Mouse (Mus musculus) MN1 (cell line): Measurements from ENCODE around the gene Trim14.

Experiments
- DNase-seq: peaks from one replicate; pipeline ENCODE4 v3.0.0-alpha.2; 2016; ENCODE audit warnings: low spot score

Gene Trim14

DNA sequence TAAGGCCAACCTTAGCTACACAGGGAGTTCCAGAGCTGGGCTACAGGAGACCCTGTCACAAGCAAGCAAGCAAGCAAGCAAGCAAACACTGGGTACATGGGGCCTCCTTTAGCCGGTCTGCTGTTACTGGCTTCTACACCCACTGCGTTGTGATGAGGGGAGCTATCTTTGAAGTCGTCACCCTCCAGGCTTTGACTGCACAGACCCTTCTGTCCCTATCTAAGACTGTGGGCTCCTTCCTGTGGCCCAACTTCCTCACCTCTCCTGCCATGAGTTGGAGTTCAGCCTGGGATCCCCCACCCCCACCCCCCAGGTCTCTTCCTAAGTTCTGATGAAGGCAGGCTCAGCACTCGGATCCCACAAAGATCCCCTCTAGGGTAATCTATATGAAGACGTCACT lies 26.1 kb upstream of the Trim14 start:
- no peak for DNase-seq

DNA sequence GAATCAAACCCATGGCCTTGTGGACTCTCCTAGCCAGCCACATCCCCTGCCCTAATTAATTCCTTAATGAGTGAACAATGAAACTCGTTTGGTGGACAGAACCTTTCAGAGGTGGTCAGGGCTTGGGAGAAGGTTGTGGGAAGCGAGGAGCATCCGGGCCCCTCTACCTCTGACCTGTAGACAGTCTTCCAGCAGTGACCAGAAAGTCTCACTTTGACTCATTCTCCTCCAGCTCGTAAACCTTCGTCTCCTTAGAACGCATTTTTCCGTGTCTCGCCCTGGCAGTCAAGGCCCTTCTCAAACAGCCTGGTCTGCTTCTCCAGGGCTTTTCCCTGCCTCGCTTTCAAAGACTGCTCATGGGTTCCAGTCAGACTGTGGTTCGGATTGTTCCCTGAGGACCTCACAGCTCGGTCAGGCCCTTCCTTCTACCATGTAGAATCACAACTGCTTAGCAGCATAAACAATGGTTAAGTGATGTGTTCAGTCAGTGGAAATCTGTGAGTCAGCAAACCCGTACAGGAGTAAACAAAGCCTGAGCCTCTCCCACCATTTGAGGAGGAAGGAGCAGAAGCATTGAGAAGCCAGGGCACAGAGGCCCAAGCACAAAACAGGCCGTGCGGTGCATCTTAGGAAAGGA lies 24.2 kb upstream of the Trim14 start:
- DNase-seq: no peak

DNA sequence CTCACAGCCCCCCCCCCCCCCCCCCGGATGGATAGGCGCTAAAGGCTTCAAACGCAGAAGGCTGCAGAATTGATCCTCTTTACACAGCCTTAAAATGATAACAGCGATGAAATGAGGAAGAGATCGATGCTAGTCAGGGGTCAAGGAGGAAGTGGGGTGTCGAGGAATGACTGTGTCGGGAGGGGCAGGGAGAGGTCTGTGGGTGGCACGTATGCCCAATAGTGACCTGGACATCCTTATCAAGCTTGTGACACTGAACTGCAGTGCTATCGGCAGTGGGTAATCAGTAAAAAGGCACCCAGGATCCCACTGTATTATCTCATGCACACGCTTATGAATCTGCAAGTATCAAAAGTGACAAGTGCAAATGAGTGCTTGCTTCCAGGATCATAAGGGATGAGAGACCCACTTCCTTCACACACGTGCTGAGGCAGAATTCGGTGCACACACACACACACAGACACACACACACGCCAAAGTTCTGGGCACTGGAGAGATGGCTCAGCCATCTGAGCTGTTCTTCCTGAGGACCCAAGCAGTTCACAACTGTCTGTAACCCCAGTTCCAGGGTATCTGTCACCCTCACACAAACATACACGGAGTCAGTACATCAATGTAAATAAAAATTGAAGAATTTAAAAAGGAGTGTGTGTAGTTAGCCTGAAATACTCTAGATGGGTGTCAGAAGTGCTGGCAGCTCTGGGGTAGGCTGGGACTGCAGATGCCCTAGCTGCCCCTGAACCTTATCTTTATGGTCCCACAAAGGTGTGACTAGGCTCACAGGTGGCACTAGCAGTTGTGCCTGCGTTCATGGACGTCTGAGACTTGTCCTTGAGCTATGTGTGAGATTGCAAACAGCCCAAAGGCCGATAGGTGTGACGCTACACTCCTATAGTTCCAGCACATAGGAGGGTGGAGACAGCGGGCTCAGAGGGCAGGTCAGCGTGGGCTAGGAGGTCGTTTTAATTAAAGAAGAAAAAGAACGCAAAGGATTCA lies 23.0 kb upstream of the Trim14 start:
- no peak for DNase-seq

DNA sequence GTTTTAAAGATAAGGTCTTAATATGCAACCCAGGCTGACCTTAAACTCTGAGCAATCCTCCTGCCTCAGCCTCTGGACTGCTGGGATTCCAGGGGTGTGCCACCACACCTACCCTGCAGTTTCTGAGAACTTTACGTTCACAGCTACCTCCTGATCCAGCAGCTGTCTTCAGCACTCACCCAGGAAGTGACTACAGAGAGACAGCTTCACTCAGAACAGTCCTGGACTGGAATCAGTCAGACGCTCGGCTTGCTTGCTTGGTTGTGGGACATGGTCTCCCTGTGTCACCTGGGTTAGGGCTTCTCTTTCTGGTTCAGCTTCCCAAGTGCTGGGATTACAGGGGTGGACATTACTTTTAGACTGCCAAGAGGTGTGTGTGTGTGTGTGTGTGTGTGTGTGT lies 21.0 kb upstream of the Trim14 start:
- no peak for DNase-seq

DNA sequence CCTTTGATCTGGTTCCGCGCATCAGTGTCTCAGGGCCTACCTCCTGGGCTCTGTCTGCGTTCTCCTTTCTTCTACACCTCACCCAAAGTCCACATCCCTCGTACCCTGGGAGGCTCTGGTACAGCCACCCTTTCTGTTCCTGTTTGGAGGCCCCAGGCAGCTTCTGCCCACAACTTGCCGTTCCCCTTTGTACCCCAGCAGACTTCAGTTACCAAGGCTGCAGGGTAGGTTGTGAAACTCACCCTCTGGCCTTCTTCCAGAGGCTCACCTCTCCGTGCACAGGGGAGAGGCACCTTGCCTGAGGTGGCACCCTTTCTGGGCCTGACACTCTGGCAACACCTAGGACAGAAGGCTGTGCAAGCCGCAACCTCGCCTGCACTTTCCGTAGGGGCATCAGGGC lies 19.8 kb upstream of the Trim14 start:
- no peak for DNase-seq

DNA sequence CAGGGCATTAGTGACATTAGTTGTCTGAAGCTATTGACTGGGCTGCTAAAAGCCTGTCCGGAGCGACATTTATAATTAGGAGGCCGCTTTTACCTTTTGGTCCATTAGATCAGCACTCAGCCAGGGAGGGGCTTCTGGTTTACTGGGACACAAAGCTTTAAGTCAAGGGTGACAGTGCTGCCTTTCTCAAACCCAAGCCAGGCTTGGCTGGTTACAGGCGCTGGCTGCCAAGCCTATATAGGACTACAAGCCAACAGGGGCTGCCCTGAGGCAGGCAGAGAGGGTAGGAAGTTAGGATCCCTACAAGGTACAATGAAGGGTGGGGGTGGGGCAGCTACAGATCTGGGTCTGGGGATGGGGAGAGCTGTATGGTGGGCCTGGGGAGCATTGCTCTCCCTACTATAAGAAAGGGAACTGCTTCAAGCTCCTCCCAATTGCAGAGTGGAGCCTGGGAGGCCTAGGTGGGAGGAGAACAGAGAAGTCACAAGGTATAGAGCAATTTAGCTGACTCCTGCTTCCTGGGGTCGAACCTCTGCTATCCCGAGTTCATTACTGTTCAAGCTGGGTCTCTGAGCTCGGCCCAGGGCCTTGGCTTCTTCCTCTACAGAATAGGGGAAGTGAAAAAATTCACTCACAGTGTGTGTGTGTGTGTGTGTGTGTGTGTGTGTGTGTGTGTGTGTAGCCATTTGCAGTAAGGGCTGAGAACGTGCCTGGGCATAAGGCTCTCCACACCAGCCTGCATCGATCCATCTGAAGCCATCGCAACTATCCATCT lies 18.5 kb upstream of the Trim14 start:
- no peak for DNase-seq

DNA sequence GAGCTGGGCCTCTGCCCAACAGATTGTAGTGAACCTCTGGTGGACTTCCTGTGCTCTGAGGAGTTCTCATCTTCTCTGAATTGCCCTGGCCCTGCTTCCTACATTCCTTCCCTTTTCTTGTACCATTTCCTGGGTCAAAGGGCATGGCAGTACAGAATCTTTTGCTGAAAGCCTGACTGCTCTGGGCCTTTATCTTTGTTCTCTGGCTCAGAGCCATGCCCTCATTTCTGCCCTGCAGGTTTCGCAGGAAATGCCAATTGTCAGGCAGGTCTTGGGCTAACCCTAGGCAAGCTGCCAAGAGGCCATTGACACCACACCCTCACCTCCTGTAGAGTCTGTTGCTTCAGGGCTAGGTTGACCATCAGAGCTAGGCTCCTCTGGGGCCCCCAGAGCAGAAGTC lies 17.9 kb upstream of the Trim14 start:
- peak; percentile 70 for DNase-seq

DNA sequence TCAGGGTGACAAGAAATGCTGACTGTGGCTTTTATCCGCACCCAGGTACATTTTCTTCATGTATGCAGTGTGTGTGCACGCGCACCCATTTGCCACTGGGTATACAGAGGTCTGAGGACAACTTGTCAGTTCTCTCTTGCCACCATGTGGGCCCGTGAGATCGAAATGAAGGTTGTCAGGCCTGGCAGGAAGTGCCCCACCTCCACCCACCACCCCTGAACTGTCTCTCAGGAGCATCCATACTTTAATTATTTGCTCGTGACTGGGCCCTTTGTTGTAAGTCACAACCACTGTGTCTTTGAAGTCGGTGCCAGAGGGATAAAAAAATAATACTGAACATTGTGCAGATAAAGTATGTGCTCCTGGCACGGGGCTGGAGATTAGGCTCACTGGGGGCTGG lies 14.5 kb upstream of the Trim14 start:
- DNase-seq: no peak

DNA sequence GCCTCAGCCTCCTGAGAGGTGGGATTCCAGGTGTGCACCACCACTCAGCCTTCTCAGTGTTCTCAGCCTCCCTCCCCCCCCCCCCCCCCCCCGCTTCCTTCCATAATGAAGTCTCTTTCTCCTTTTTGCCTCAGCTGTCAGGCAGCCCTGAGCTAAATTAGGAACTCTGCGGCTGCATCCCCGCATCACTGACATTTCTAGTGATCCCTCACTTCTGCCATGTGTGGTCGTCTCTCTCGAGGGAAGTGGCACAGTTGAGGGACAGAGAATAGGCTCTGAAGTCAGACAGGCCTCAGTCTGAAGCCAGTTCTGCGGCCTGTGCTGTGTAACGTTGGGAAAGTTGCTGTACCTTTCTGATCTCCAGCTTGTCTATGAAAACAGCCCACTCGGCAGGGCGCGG lies 14.0 kb upstream of the Trim14 start:
- no peak for DNase-seq

DNA sequence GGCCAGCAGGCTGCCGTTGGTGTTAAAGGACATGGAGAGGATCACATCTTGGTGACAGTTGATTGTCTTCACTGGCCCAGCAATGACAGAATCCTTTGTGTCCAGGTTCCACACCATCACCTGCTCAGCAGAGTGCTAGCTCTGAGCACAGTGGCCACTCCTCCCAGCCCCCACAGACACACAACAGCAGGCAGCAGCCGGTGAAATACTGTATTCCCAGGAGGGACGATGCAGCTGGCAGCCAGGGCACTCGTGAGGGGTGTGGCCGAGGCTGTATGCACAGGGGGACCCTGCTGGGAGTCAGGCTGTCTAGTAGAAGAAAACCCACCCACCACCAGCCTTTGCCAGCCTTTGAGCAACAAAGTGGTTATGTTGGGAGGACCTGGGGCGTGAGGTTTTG lies 10.8 kb upstream of the Trim14 start:
- DNase-seq: peak; percentile 66

DNA sequence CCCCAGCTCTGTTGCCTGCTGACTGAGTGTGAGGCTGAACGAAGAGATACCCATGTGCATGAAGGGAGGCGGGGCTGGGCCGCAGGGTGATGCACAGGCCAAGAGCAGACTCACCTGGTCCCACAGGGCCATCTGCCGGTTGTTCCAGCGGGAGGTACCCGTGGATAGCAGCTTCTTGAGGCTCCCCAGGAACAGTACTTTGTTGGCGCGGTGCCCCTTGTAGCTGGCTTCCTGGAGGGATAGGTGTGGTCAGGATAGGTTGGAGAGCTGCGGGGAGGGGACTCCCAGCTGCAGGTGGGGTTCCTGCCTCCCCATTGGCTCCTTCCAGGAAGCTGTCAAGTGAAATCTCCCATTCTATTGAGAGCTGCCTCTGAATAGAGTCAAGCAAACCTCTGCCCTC lies 9.6 kb upstream of the Trim14 start:
- no peak for DNase-seq

DNA sequence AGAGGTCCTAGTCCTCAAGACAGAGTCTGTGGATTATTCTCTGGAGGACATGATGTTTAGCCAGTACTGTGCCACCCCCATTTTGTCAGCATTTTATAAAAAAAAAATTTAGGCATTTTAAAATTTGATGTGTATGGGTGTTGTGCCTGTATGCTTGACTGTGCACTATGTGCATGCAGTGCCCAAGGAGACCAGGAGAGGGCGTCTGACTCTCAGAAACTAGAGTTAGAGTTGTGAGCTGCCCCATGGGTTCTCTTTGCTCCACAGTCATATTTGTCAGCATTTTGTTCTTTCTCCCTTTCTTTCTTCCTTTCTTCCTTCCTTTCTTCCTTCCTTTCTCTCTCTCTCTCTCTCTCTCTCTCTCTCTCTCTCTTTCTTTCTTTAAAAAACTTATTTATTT lies 8.4 kb upstream of the Trim14 start:
- no peak for DNase-seq

DNA sequence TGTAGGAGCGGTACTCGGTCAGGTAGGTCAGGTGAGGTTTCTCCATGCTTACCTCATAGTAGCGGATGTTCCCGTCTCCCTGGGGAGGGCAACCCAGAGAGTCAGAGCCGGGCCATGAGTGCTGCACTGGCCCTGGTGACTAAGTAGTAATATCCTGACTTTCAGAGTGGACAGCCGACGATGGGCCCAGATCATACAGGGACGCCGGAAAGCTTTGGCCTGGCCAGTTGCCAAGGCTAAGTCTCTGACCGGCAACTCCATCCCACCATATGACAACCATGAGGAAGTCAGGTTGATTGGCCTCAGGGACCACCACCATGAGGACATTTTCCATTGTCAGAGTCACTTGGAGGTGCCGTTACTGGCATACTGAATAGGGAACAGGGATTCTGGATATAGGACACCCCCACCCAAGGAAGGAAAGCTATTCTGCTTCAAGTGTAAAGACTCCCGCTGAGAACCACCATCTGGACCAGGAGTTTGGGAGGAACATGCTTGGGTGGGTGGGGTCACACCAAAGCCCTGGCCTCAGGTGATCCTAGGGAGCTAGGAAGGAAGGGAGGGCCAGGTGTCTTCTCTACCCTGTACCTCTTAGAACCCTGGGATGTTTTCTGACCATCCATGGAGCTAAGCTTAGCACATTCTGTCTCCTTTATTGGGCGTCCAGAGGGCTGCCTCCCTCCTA lies 7.6 kb upstream of the Trim14 start:
- DNase-seq: no peak

DNA sequence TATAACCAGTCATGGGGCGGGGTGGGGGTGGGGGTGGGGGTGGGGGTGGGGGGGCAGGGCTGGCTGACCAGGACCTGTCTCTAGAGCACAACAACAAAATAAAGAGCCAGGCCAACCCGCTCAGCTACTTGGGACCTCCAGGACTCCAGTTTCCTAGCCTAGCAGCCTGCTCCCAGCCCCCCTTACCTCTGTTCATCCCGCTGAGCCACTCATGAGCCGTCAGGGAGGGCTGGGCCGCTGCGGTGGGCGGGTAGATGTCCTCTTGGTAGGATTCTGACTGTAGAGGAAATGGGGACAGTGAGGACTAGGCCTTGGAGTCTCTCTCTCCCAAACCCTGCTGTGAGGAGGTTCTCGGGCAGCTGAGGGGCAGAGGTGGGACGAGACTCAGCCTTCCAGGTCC lies 5.8 kb upstream of the Trim14 start:
- no peak for DNase-seq

DNA sequence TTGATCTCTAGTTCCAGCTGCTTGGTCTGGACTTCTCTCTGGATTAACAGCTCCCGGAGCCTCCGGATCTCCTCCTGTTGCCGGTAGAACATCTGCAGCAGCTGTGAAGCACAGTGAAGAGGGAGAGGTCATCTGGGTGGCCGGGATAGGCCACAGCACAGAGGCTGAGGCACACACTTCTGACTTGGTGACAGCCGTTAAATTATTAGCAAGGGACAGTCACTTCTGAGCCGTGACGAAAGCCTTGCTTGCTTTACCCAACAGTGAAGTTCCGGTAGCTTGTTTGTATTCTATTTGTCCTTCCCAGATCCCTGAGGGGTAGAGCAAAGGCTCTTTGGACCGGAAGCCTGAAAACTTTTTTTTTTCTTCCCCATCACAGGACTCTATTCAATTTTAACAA lies 3.2 kb upstream of the Trim14 start:
- no peak for DNase-seq

DNA sequence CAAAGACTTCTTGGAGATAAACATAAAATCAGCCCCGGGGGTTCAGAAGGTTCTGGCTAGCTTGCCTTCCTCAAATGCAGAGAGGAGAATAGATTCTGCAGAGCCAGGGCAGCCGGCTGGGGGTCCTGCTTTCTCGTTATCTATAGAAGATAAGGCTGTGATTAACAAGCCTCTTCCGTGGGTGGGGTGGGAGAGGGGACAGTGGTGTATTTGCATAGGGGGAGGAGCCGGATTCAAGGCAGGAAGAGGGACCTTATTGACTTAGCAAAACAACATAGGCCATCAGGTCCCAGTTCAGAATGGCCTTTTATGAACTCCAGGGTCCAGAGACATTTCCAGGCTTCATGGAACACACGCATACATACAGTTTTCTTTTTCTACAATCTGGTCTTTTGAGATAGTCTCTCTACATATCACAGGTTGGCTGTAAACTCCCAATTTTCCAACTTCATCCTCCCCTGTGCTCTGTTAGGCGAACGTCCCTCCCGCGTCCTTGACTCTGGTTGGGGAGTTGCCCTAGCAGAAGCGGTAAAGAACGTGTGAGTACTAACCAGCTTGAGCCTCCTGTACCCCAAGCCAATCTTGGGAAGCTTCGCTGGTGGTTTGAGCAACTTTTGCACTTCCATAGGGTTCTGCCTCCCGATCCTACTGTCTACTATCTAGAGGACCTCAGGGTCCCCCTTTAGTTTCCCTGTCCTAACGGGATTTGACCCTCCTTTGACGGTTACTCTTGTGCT lies 679 bp downstream of the Trim14 start:
- DNase-seq: peak; percentile 12

DNA sequence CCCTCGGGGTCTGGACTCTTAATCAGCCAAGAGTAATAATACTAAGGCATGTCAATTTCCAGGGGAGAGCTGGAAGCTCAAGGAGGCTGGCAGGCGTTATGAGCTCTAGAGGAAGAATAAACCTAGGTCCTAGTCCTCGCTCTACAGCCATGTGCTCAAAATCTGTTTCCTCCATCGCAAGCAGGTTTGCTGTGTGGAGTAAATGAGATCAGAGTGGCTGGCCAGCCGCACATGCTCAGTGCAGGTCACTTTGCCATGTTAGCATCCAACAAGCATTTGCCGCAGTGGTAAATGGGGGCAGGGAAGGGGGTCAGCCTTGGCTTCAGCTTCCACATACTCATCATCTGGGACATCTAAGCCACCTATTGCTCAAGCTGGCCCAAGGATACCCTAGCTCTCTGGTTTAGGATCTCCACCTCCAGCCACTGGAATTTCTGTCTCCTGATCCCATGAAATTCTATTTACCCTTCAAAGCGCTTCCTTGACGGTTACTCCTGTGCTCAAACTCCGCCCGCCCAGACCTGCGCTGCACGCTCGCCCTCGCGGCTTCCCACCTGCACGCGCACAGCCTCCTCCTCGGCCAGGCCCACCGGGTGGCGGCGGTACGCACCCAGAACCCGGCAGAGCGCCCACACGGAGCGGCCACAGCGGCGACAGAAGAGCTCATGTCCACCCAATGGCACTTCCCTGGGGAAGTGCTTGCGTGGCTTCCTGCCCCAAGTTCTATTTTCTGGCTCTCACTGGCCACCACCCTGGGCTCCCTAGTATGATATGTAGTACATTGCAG lies 1.8 kb downstream of the Trim14 start:
- DNase-seq: peak; percentile 34

DNA sequence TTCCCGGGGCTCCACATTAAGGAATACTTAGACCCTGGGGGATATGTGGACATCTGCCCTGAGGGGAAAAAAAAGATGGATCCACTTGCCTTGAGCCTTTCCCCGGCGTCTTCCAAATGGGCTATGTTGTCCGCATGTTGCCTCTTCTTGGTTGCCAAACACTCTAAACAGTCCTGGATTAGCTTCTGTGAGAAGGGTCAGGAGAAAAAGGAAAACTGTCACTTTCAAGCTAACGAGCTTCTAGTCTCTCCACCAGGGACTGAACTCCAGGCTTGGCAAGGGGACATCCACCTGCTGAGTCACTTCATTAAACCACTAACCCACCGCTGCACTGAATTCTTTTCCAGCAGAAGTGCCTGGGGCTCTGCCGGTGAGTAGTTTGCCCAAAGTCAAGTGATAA lies 3.0 kb downstream of the Trim14 start:
- DNase-seq: no peak

DNA sequence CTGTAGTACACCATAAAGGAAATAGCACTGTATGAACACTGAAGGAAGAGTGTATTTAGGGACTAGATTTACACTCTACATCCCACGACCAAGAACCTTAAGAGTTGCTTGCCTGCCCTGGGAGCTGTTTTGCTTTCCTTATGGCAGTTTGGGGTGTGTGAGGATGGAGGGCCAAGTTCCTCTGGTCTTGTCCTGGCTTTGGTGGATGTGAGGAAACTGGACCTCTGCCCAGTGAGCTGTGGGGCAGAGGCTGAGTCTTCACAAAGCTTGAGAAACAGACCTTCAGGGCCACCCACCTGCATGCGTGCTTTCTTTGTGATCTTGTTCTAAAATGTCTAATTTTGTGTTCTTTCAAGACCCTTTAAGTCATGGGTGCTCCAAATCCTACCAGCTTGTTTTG lies 3.4 kb downstream of the Trim14 start:
- no peak for DNase-seq

DNA sequence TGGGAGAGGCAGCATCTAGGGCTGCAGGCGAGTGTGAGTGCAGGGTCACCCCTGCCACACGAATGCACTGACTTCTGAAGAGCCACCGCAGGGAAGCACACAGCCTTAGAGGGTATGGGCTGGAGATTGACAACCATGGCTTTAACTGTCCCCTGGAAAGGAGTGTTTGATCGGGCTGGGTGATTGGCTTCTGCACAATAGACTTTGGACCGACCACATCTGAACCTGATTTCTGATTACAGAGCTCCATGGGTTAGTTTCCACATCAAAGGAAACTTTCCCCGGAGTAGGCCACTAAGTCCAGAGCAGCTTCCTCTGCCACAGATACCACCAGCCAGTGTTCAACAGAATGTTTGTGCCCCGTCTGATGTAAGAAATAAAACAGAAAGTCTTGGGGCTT lies 6.2 kb downstream of the Trim14 start:
- DNase-seq: no peak

DNA sequence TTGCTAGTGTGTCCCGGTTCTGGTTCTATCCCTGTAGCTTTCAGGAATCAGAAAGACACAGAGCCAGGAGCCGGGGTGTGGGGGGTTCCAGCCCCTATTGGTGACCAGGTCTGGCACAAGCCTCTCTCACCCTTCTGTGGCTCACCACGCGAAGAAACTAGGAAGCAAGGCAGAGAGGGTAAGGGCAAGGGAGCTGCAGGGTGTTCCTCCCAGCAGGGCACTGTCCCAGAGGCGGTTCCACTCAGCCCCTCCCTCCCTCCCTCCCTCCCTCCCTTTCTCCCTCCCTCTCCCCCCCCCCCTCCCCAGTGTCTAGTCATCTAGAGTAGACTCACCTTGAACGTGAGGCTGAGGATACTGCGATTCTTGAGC lies 8.4 kb downstream of the Trim14 start:
- no peak for DNase-seq
